Mouse (Mus musculus): Measurements from ENCODE around the gene Hnrnpk. TPM values are rescaled to one million over a fixed set of nuclear protein-coding genes. Genes with fewer than 3 reads are reported as not detected.
"Not testable (repeated sequence)": the region's sequence is repeated elsewhere in the genome, so short reads cannot be mapped to it uniquely, and the experiment has no call there.

Hnrnpk gene
- 2,059 and 2,098 TPM in 2 replicates for polyA plus RNA-seq (2016; fragmentation: Nextera tagmentation; extraction: Ambion mirVana)

GRCm38 (mm10) chr13:58403243-58403642 lies at the start of gene Hnrnpk:
TSS of gene Hnrnpk (minus strand) at chr13:58403343.
- H3K27me3 ChIP-seq; H3K4me1 ChIP-seq (replicated peaks); H3K9me3 ChIP-seq; ATAC-seq (ENCODE audit: insufficient number of reproducible peaks, insufficient read depth, low FRiP score, low TSS enrichment, low read depth): not testable (repeated sequence)
- Histone ChIP-seq H3K27ac (peak within 1 kb of the TSS; percentile 99), H3K4me3 (replicated peaks) (peak within 1 kb of the TSS; percentile 96), H3K36me3 (peaks cover 14% of the 10 kb centered on the region), H3K4me2 (peak within 1 kb of the TSS; percentile 54), H3K9ac (replicated peaks) (peak within 1 kb of the TSS; percentile 100)
- 8% methylated on average over 17 of the region's 17 CpGs for WGBS

DNA sequence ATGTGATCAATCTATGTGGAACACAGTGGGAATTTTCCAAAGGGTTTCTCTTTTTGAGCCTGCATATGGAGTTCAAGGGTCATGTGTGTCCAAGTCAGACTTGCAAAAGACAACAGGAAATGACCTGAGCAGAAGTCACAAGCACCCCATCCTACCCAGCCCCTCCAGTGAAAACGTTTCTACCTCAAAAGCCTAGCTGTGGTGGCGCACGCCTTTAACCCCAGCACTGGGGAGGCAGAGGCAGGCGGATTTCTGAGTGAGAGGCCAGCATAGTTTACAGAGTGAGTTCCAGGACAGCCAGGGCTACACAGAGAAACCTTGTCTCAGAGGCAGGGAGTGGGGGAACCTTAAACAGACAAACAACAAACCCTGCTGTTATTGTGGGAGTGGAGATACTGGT lies 49.1 kb upstream of the Hnrnpk start:
- Histone ChIP-seq H3K9ac (replicated peaks) (no peak overlapping the region), H3K27ac (no peak overlapping the region), H3K9me3 (no peaks in the 10 kb centered on the region), H3K36me3 (no peaks in the 10 kb centered on the region), H3K4me1 (replicated peaks) (peaks cover 27% of the 10 kb centered on the region), H3K4me2 (no peak overlapping the region), H3K4me3 (replicated peaks) (no peak overlapping the region), H3K27me3 (peaks cover 31% of the 10 kb centered on the region)
- no peak for ATAC-seq (ENCODE audit: insufficient number of reproducible peaks, insufficient read depth, low FRiP score, low TSS enrichment, low read depth)
- WGBS = 61% methylated on average over 4 of the region's 4 CpGs

DNA sequence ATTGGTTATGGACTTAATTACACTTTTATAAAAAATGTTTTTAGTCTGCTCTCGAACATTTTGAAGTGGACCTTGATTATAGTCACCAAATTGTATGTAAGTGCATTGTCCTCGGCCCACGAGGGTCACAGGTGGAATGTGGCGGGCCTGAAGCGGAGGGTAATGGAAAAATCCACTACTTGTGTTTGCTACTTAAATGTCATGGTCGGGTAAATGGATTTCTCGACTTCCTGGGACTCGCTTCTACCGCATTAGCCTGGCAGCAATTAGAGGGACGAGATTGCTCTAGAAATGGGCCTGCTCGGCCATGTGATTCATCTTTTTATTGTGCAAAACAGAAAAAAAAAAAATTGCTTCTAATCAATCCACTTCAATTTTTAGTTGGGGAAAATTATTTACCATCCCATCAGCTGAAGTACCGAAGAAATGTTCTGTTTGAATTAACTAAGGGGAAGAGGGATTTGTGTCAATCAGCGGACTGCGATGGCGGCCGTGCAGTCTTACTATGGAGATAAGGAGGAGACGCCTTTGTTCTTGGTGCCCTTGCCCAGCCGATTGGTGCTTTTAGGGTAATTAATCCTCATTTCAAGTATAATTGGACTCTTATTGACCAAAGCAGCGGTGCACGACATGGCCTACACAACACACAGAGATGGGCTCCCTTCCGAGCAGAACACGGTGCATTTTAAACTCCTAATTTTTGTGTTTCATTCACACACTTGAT lies 47.5 kb upstream of the Hnrnpk start:
- Histone ChIP-seq H3K27me3 (peaks cover 29% of the 10 kb centered on the region), H3K4me3 (replicated peaks) (no peak overlapping the region), H3K27ac (no peak overlapping the region), H3K9me3 (no peaks in the 10 kb centered on the region), H3K4me1 (replicated peaks) (peaks cover 27% of the 10 kb centered on the region), H3K4me2 (no peak overlapping the region), H3K9ac (replicated peaks) (no peak overlapping the region), H3K36me3 (no peaks in the 10 kb centered on the region)
- no peak for ATAC-seq (ENCODE audit: insufficient number of reproducible peaks, insufficient read depth, low FRiP score, low TSS enrichment, low read depth)
- 79% methylated on average over 22 of the region's 22 CpGs for WGBS

DNA sequence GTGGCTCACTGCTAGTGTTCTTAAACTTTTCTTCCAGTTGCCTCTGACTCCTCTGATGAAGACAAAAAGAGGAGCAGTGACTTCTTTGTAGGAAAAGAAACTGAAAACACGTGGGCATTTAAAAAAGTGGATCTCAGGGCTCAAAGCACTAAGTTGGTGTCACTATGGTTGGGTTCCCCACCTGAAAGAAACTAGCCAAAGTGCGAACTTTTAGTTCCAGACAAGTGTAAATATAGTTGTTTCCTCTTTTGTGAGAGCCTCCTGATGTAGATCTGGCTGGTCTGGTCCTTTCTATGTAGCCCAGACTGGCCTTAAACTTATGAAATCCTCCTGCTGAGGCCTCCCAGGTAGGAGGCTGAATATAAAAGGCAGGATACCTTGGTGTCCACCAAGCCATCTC lies 43.4 kb upstream of the Hnrnpk start:
- WGBS = 80% methylated on average over 2 of the region's 2 CpGs
- H3K9me3 ChIP-seq = no peaks in the 10 kb centered on the region
- peaks cover 16% of the 10 kb centered on the region for H3K4me1 ChIP-seq (replicated peaks)
- no peak overlapping the region for H3K4me3 ChIP-seq (replicated peaks)
- H3K4me2 ChIP-seq = no peak overlapping the region
- H3K27ac ChIP-seq = no peak overlapping the region
- H3K36me3 ChIP-seq = no peaks in the 10 kb centered on the region
- H3K27me3 ChIP-seq = peaks cover 3% of the 10 kb centered on the region; the same call in 1 of the 2 replicates
- ATAC-seq (ENCODE audit: insufficient number of reproducible peaks, insufficient read depth, low FRiP score, low TSS enrichment, low read depth) = no peak
- no peak overlapping the region for H3K9ac ChIP-seq (replicated peaks)

DNA sequence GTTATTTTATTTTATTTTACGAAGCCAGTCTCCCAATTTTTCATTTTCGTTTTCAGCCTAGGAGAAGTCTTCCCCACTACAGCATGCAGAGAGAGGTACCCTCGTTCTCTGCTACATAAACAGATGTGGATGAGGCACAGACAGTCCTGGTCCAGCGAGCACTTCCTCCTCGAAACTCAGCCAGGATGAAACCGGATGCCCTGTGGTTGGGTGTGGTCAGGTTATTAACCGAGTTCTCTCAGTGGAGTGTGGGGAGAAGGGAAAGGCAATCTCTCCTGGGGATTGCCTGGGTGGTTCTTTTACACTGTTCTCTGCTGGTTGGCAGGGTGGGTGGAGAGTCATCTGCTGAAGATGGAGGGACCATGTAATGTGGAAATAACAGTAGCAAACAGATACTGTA lies 40.6 kb upstream of the Hnrnpk start:
- no peak for ATAC-seq (ENCODE audit: insufficient number of reproducible peaks, insufficient read depth, low FRiP score, low TSS enrichment, low read depth)

GRCm38 (mm10) chr13:58443326-58443725 lies 40.2 kb upstream of the Hnrnpk start:
- Histone ChIP-seq H3K4me1 (replicated peaks) (peaks cover 4% of the 10 kb centered on the region), H3K36me3 (no peaks in the 10 kb centered on the region), H3K9ac (replicated peaks) (no peak overlapping the region), H3K4me3 (replicated peaks) (no peak overlapping the region), H3K27ac (no peak overlapping the region), H3K9me3 (no peaks in the 10 kb centered on the region), H3K27me3 (no peaks in the 10 kb centered on the region), H3K4me2 (no peak overlapping the region)
- no peak for ATAC-seq (ENCODE audit: insufficient number of reproducible peaks, insufficient read depth, low FRiP score, low TSS enrichment, low read depth)
- 57% methylated on average over 4 of the region's 4 CpGs for WGBS

More for the DNA sequence above, 40.6 kb upstream of the Hnrnpk start:
- no peak overlapping the region for H3K9ac ChIP-seq (replicated peaks)
- no peak overlapping the region for H3K4me3 ChIP-seq (replicated peaks)
- no peaks in the 10 kb centered on the region for H3K27me3 ChIP-seq
- H3K27ac ChIP-seq = no peak overlapping the region
- H3K4me1 ChIP-seq (replicated peaks) = peaks cover 4% of the 10 kb centered on the region
- no peak overlapping the region for H3K4me2 ChIP-seq
- H3K9me3 ChIP-seq = no peaks in the 10 kb centered on the region
- no peaks in the 10 kb centered on the region for H3K36me3 ChIP-seq
- WGBS = 41% methylated on average over 7 of the region's 7 CpGs

- no peak overlapping the region for H3K9ac ChIP-seq (replicated peaks)
- no peak overlapping the region for H3K4me3 ChIP-seq (replicated peaks)
- 33% methylated on average over 2 of the region's 2 CpGs for WGBS
- H3K9me3 ChIP-seq = no peaks in the 10 kb centered on the region
- peaks cover 4% of the 10 kb centered on the region for H3K4me1 ChIP-seq (replicated peaks)
- H3K27me3 ChIP-seq = no peaks in the 10 kb centered on the region
- H3K36me3 ChIP-seq = no peaks in the 10 kb centered on the region
- no peak for ATAC-seq (ENCODE audit: insufficient number of reproducible peaks, insufficient read depth, low FRiP score, low TSS enrichment, low read depth)
- H3K4me2 ChIP-seq = no peak overlapping the region
- H3K27ac ChIP-seq = no peak overlapping the region
These were observed 36.6 kb upstream of the Hnrnpk start for GRCm38 (mm10) chr13:58439716-58440115.

DNA sequence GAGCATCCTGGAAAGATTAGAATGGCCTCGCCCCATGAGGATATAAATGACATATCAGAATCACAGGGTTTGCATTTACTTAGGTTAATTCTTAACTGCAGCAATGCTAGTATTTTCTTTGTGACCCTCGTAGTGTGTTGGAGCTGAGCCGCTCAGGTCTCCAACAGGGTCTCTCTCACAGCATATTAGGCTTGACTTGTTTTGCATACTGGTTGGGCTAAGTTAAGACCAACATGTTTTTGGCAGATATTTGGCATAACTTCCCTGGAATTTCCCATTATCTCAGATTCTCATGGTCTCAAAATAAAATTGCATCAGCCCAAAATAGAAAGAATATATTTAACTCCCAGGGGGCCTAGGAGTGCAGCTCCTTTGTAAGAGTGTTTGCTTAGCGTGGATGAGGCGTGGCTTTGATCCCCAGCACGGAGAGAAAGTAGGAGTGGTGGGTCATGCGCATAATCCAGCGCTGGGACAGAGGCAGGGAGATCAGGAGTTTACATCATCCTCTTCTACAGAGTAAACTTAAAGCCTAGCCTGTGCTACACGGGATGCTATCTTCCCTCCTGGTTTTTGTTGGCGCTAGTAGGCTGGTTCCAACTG lies 20.0 kb upstream of the Hnrnpk start:
- no peak overlapping the region for H3K4me3 ChIP-seq (replicated peaks)
- no peaks in the 10 kb centered on the region for H3K4me1 ChIP-seq (replicated peaks)
- H3K27me3 ChIP-seq = no peaks in the 10 kb centered on the region
- WGBS = 66% methylated on average over 10 of the region's 10 CpGs
- H3K9ac ChIP-seq (replicated peaks) = no peak overlapping the region
- ATAC-seq (ENCODE audit: insufficient number of reproducible peaks, insufficient read depth, low FRiP score, low TSS enrichment, low read depth) = no peak
- H3K4me2 ChIP-seq = no peak overlapping the region
- no peaks in the 10 kb centered on the region for H3K36me3 ChIP-seq
- H3K27ac ChIP-seq = no peak overlapping the region
- H3K9me3 ChIP-seq = no peaks in the 10 kb centered on the region

GRCm38 (mm10) chr13:58422242-58422641 lies 19.1 kb upstream of the Hnrnpk start:
- no peak overlapping the region for H3K4me3 ChIP-seq (replicated peaks)
- ATAC-seq (ENCODE audit: insufficient number of reproducible peaks, insufficient read depth, low FRiP score, low TSS enrichment, low read depth) = no peak
- H3K9ac ChIP-seq (replicated peaks) = no peak overlapping the region
- H3K27me3 ChIP-seq = no peaks in the 10 kb centered on the region
- no peak overlapping the region for H3K27ac ChIP-seq
- no peaks in the 10 kb centered on the region for H3K36me3 ChIP-seq
- H3K9me3 ChIP-seq = peaks cover under 1% of the 10 kb centered on the region; the same call in 1 of the 2 replicates
- H3K4me2 ChIP-seq = no peak overlapping the region
- WGBS = 87% methylated on average over 4 of the region's 4 CpGs
- H3K4me1 ChIP-seq (replicated peaks) = no peaks in the 10 kb centered on the region

GRCm38 (mm10) chr13:58421026-58421425 lies 17.9 kb upstream of the Hnrnpk start:
- Histone ChIP-seq H3K36me3 (no peaks in the 10 kb centered on the region), H3K27me3 (no peaks in the 10 kb centered on the region), H3K9me3 (peaks cover 7% of the 10 kb centered on the region; the same call in 1 of the 2 replicates), H3K9ac (replicated peaks) (no peak overlapping the region), H3K4me2 (no peak overlapping the region), H3K4me1 (replicated peaks) (no peaks in the 10 kb centered on the region; the same call in 1 of the 2 replicates), H3K27ac (no peak overlapping the region), H3K4me3 (replicated peaks) (no peak overlapping the region)
- ATAC-seq (ENCODE audit: insufficient number of reproducible peaks, insufficient read depth, low FRiP score, low TSS enrichment, low read depth) = no peak
- WGBS = 69% methylated on average over 4 of the region's 4 CpGs

DNA sequence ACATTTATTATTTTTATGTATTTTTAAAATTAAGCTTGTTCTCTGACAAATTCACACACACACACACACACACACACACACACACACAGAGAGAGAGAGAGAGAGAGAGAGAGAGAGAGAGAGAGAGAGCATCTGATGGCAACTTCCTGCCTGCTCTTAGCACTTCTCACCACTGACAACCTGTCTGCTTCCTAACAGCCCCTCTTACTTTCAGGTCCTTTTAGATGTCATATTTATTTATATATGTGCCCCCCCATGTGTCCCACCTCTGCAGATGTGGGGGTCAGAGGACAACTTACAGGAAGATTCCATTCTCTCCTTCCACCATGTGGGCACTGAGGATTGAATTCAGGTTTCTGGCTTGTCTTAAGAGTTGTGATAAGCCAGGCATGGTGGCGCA lies 16.1 kb upstream of the Hnrnpk start:
- WGBS = 100% methylated on average over 1 of the region's 1 CpGs
- Histone ChIP-seq H3K9me3 (peaks cover 7% of the 10 kb centered on the region; the same call in 1 of the 2 replicates), H3K4me2 (no peak overlapping the region), H3K36me3 (no peaks in the 10 kb centered on the region), H3K9ac (replicated peaks) (no peak overlapping the region), H3K27ac (no peak overlapping the region), H3K27me3 (no peaks in the 10 kb centered on the region), H3K4me1 (replicated peaks) (no peaks in the 10 kb centered on the region; the same call in 1 of the 2 replicates), H3K4me3 (replicated peaks) (no peak overlapping the region)
- ATAC-seq (ENCODE audit: insufficient number of reproducible peaks, insufficient read depth, low FRiP score, low TSS enrichment, low read depth) = no peak

All from limb, embryonic 12.5 days (tissue).